Mouse (Mus musculus): ENCODE measurements around the gene Stac2. TPM values are rescaled to one million over a fixed set of nuclear protein-coding genes. Genes with fewer than 3 reads are reported as not detected.
A peak's percentile ranks its signal among the peaks of the same experiment; 100 is the strongest.

The Stac2 gene
- polyA plus RNA-seq, 1 experiment, result 1.5 TPM

DNA sequence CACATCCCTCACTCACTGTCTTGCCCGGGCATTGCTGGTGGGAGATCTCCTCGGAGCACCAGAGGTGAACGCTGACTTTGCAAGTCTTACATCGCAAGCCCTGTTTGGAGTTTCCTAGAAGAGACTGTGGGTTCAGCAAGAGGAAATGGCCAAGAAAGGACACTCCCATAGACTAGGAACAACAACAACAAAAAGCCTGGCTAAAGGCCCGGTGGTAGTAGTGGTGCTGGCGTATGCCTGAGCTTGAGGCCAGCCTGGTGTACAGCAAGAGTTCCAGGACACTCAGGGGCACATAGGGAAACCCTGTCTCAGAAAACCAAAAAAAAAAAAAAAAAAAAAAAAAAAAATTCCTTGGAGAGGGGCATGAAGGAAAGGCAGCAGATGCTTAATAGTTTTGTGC, 10.5 kb downstream of the Stac2 start:
- Histone ChIP-seq H3K9me3 (0 out of 2 replicates have a peak, but pooled peaks cover 4% of the 10 kb centered on the region), H3K36me3 (replicated peaks; ENCODE audit: low read length) (no peaks in the 10 kb centered on the region), H3K27me3 (replicated peaks) (peaks cover 67% of the 10 kb centered on the region), H3K4me3 (replicated peaks) (no peak overlapping the region), H3K4me1 (peaks cover 27% of the 10 kb centered on the region)
- TF ChIP-seq GATA1 (IDR thresholded peaks at IDR 0.05; ENCODE audit: borderline replicate concordance, low read length), result no peak
- TF ChIP-seq FLI1 (IDR thresholded peaks at IDR 0.05; ENCODE audit: low read length), result no peak

DNA sequence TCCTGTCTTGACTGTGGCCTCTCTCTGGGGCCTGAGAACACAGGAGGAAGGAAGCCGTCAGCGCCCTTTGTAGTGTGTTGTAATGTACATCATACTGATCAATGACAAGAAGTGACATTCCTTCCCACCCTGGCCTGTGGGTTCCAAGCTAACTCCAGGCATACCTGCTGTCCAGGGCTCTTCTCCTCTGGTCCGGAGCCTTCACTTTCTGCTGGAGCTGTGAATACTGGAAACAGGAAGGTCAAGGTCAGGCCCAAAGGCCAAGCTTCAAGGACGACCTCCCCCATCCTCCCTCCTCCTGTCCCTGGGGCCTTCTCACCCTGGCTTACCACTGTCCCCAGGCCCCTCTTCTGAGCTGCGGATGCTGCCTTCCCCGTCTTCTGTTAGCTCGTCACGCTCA, 12.3 kb downstream of the Stac2 start:
- H3K4me3 ChIP-seq (replicated peaks), result no peak overlapping the region
- peaks cover 71% of the 10 kb centered on the region for H3K27me3 ChIP-seq (replicated peaks)
- no peaks in the 10 kb centered on the region for H3K36me3 ChIP-seq (replicated peaks; ENCODE audit: low read length)
- TF ChIP-seq GATA1 (IDR thresholded peaks at IDR 0.05; ENCODE audit: borderline replicate concordance, low read length) (no peak), FLI1 (IDR thresholded peaks at IDR 0.05; ENCODE audit: low read length) (no peak)
- H3K4me1 ChIP-seq, result peaks cover 40% of the 10 kb centered on the region
- 0 out of 2 replicates have a peak, but pooled peaks cover 4% of the 10 kb centered on the region for H3K9me3 ChIP-seq

DNA sequence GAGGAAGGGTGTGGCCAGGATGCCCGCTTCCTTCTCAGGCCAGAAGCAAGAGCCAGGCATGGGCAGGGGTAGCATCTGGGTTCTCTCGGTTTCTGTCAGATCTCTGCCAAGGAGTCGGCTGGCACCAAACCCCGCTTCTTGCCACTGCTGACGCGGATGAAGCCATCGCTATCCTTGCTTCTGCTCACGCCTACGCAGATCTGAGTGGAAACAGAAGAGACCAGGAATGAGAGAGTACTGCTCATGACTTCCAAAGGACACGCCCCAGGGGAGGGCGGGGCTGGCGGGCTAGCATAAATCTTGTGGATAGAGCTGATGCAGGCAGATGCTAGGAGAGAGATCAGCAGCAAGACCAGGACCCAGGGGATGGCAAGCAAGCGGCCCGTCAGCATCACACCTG, 15.4 kb downstream of the Stac2 start:
- H3K27me3 ChIP-seq (replicated peaks), result peaks cover 70% of the 10 kb centered on the region
- no peak overlapping the region for H3K4me3 ChIP-seq (replicated peaks)
- H3K4me1 ChIP-seq, result peaks cover 45% of the 10 kb centered on the region
- TF ChIP-seq GATA1 (IDR thresholded peaks at IDR 0.05; ENCODE audit: borderline replicate concordance, low read length) (no peak), FLI1 (IDR thresholded peaks at IDR 0.05; ENCODE audit: low read length) (no peak)
- H3K36me3 ChIP-seq (replicated peaks; ENCODE audit: low read length), result no peaks in the 10 kb centered on the region
- no peaks in the 10 kb centered on the region for H3K9me3 ChIP-seq

DNA sequence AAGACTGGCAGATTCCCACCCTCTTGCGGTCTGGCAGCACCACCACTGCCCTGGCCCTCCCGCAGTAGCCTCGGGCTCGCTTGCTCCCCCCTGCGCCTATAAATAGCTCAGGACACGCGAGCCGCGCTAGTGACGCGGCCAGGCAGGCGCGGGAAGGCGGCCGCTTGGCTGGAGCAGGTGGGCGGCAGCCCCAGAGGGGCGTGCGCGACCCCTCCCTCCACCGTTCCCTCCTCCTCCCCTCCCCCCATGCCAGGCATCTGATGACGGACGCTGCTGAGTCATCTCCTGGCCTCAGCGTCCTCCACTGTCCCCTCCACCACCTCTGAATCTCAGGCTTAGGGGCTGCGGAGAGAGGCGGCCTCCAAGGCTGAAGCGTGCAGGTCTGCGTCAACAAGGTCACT, 17.3 kb downstream of the Stac2 start:
- H3K9me3 ChIP-seq, result no peaks in the 10 kb centered on the region
- no peak for TF ChIP-seq GATA1 (IDR thresholded peaks at IDR 0.05; ENCODE audit: borderline replicate concordance, low read length)
- no peak for TF ChIP-seq FLI1 (IDR thresholded peaks at IDR 0.05; ENCODE audit: low read length)
- H3K27me3 ChIP-seq (replicated peaks), result peaks cover 58% of the 10 kb centered on the region
- peaks cover 5% of the 10 kb centered on the region for H3K36me3 ChIP-seq (replicated peaks; ENCODE audit: low read length)
- peak overlapping the region; percentile 87 for H3K4me3 ChIP-seq (replicated peaks)
- peaks cover 48% of the 10 kb centered on the region for H3K4me1 ChIP-seq

DNA sequence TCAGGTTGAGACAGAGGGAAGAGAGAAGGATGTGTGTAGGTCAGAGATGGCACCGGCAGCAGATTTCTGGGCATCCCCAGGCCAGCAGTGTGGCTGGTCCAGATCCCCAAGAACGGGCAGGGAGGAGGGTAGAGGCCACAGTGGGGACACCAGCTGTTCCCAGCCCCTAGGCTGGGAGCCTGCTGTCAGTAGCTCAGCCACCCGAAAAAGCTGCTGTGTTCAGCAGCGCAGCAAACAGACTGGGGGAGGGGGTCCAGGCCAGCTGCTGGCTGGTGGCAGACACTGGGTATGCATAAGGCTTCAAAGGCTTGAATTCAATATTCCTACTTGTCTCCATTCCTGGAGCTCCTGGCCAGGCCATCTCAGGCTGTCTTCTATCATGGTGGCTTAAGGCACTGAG, 18.4 kb downstream of the Stac2 start:
- Histone ChIP-seq H3K27me3 (replicated peaks) (peaks cover 49% of the 10 kb centered on the region), H3K4me1 (peaks cover 42% of the 10 kb centered on the region), H3K4me3 (replicated peaks) (no peak overlapping the region), H3K9me3 (no peaks in the 10 kb centered on the region), H3K36me3 (replicated peaks; ENCODE audit: low read length) (peaks cover 16% of the 10 kb centered on the region)
- TF ChIP-seq GATA1 (IDR thresholded peaks at IDR 0.05; ENCODE audit: borderline replicate concordance, low read length), result no peak
- TF ChIP-seq FLI1 (IDR thresholded peaks at IDR 0.05; ENCODE audit: low read length), result no peak

DNA sequence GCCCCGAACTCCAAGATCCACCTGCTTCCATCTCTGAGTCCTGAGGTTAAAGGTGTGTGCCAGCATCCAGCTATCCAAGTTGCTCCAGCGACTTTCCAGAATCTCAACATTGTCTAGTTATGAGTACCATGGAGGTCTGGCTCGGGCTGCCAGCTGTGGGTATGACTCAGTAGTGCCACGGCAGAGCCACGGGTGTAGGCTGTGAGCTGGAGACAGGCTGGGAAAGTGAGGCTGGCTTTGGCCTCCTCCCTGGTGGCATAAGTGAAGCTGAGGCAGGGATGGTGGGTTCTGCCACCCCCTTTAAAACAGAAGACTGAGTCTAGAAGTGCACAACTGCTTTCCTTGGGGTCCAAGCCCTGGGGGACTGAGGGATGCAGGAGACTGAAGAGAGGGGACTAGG, 19.2 kb downstream of the Stac2 start:
- Histone ChIP-seq H3K36me3 (replicated peaks; ENCODE audit: low read length) (peaks cover 24% of the 10 kb centered on the region), H3K4me1 (peaks cover 36% of the 10 kb centered on the region), H3K4me3 (replicated peaks) (no peak overlapping the region), H3K9me3 (no peaks in the 10 kb centered on the region), H3K27me3 (replicated peaks) (peaks cover 42% of the 10 kb centered on the region)
- no peak for TF ChIP-seq FLI1 (IDR thresholded peaks at IDR 0.05; ENCODE audit: low read length)
- no peak for TF ChIP-seq GATA1 (IDR thresholded peaks at IDR 0.05; ENCODE audit: borderline replicate concordance, low read length)

DNA sequence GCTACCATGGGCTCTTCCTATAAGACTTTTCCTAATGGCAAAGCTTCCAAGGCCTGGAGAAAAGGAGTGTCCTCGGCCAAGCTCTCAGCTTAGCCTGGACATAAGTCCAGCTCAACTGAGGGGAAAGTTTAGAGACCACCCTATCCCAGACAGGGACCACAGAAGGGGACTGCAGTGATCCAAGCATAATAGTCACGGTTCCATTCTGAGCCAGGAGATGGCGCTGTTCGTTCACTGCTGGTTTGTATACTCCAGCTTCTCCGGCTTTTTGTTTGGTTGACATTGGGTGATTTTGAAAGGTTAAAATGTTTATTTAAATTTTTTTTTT, 21.9 kb downstream of the Stac2 start:
- Histone ChIP-seq H3K4me3 (replicated peaks) (no peak overlapping the region), H3K36me3 (replicated peaks; ENCODE audit: low read length) (peaks cover 35% of the 10 kb centered on the region), H3K4me1 (peaks cover 34% of the 10 kb centered on the region), H3K9me3 (no peaks in the 10 kb centered on the region), H3K27me3 (replicated peaks) (peaks cover 23% of the 10 kb centered on the region)
- no peak for TF ChIP-seq GATA1 (IDR thresholded peaks at IDR 0.05; ENCODE audit: borderline replicate concordance, low read length)
- no peak for TF ChIP-seq FLI1 (IDR thresholded peaks at IDR 0.05; ENCODE audit: low read length)

DNA sequence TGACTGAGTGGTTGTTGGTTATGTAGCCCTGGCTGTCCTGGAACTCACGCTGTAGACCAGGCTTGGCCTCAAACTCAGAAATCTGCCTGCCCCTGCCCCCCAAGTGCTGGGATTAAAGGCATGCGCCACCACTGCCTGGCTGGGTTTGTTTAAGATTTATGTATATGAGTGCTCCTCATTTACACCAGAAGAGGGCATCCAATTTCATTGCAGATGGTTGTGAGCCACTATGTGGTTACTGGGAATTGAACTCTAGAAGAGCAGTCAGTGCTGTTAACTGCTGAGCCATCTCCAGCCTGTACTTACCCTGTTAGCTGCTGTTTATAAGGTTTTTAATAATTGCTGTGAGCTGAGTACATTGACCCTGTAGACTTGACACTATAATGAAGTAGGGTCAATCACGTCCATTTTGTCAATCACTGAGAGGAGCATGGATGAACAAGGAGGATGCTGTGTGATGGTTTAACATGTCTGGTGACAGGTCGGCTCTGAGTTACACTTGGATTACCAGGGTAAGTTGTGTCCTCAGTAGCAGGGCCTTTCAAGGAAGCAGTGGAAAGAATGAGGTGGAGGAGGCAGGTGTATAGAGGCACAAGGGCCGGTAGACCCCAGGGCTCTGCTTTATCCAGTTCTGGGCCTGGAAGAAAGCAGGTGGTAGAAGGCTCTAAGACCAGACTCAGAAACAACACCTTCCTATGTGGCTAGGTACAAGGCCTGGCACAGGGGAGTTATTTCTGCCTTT, 22.4 kb downstream of the Stac2 start:
- Histone ChIP-seq H3K27me3 (replicated peaks) (peaks cover 17% of the 10 kb centered on the region), H3K4me3 (replicated peaks) (no peak overlapping the region), H3K9me3 (no peaks in the 10 kb centered on the region), H3K36me3 (replicated peaks; ENCODE audit: low read length) (peaks cover 35% of the 10 kb centered on the region), H3K4me1 (peaks cover 33% of the 10 kb centered on the region)
- TF ChIP-seq FLI1 (IDR thresholded peaks at IDR 0.05; ENCODE audit: low read length), result no peak
- TF ChIP-seq GATA1 (IDR thresholded peaks at IDR 0.05; ENCODE audit: borderline replicate concordance, low read length), result no peak

DNA sequence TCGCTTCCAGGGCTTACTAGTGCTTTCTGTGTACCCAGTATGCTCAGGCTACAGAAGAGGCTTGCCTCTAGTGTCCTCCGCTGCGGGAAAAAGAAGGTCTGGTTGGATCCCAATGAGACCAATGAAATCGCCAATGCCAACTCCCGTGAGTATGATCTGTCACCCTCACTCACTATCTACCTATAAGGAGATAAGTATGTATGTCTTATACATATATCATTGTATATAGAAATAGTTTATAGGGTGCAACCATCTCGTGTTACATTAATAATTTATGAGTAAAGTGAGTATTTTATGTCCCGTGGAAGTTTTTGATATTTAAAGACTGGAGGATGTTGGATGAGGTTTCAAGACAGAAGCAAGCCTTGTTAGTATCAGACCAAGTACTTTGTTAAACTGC, 25.5 kb downstream of the Stac2 start:
- Histone ChIP-seq H3K9me3 (no peaks in the 10 kb centered on the region), H3K27me3 (replicated peaks) (peaks cover 3% of the 10 kb centered on the region), H3K4me3 (replicated peaks) (peak overlapping the region; percentile 97), H3K36me3 (replicated peaks; ENCODE audit: low read length) (peaks cover 35% of the 10 kb centered on the region), H3K4me1 (peaks cover 33% of the 10 kb centered on the region)
- TF ChIP-seq FLI1 (IDR thresholded peaks at IDR 0.05; ENCODE audit: low read length), result no peak

DNA sequence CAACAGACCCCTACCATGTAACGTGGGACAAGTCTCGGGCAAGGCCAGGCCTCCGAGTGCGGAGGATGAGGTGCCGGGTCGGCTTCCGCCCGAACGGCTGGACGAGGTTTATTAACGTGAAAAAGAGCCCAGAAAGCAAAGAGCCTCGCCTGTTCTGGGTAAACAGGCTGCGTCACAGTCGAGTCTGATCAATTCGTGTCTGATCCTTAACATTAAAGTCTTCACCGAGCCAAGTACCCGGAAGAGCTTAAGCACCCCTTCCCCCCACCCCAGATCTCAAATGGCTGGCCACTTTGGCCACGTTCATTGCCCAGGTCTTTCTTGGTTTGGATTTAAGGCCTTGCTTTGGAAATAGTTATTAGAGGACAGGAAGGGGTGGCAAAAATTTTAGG, 26.0 kb downstream of the Stac2 start:
- Histone ChIP-seq H3K4me1 (peaks cover 35% of the 10 kb centered on the region), H3K36me3 (replicated peaks; ENCODE audit: low read length) (peaks cover 35% of the 10 kb centered on the region), H3K9me3 (no peaks in the 10 kb centered on the region), H3K4me3 (replicated peaks) (peak overlapping the region; percentile 97), H3K27me3 (replicated peaks) (peaks cover 7% of the 10 kb centered on the region)
- TF ChIP-seq FLI1 (IDR thresholded peaks at IDR 0.05; ENCODE audit: low read length), result no peak
- TF ChIP-seq GATA1 (IDR thresholded peaks at IDR 0.05; ENCODE audit: borderline replicate concordance, low read length), result no peak
